7 mouse cellular contexts compared by ENCODE assay signal in genomic region chr17:31965623-31966022, GRCm38 (mm10).
DNase-seq lines count a peak whose midpoint lies in the region; ATAC-seq and TF ChIP-seq lines count a peak whose summit lies in the region.

No protein-coding gene starts in this region.

- no peaks in the 10 kb centered on the region for H3K27me3 ChIP-seq in Patski
- no peaks in the 10 kb centered on the region for H3K27me3 ChIP-seq in embryonic facial prominence, embryonic 12.5 days
- H3K27me3 ChIP-seq in lung, embryonic 16.5 days (ENCODE audit: control insufficient read depth, insufficient read depth, low read depth, low read length) = no peaks in the 10 kb centered on the region

- H3K4me2 ChIP-seq in embryonic facial prominence, embryonic 12.5 days (replicated peaks) = no peak overlapping the region
- H3K4me2 ChIP-seq in lung, embryonic 16.5 days (ENCODE audit: low read depth, low read length) = no peak overlapping the region

- WGBS in embryonic facial prominence, embryonic 12.5 days = 11% methylated on average over 2 of the region's 2 CpGs
- 24% methylated on average over 2 of the region's 2 CpGs for WGBS in lung, embryonic 16.5 days

- H3K4me3 ChIP-seq in embryonic facial prominence, embryonic 12.5 days = no peak overlapping the region
- no peak overlapping the region for H3K4me3 ChIP-seq in lung, embryonic 16.5 days (ENCODE audit: low read length)

- peak; percentile 66 for ATAC-seq in Patski
- peak; percentile 64; the same call in 1 of the 2 replicates for ATAC-seq in embryonic facial prominence, embryonic 12.5 days (ENCODE audit: insufficient number of reproducible peaks, insufficient read depth, low FRiP score, low TSS enrichment)
- peak; percentile 36; the same call in 1 of the 2 replicates for ATAC-seq in lung, embryonic 16.5 days (ENCODE audit: low read depth)

- peak; percentile 85 for DNase-seq in Patski (ENCODE audit: low read depth, low spot score)
- peak; percentile 95 for DNase-seq in kidney, adult 9 months
- no peak for DNase-seq in neural tube, embryonic 10.5 days (ENCODE audit: extremely low spot score, low spot score)
- DNase-seq in layer of hippocampus, adult 9-10 months (ENCODE audit: low spot score) = no peak
- no peak for DNase-seq in cerebellum, adult 8-10 months

- POLR2A ChIA-PET in Patski (lab: Charles Lee) = interaction anchor here (0.7 to 3.3 kb wide), 3 partner anchors 16 to 26 kb away, joined by 3 to 15 read pairs (median 3); no protein-coding TSS in a partner anchor

- in situ Hi-C loops in Patski (cut with MboI; ENCODE audit: low pct_unique_long_range_greater_than_20kb) = no loop called here

- CTCF ChIA-PET in Patski (lab: Charles Lee) = interaction anchor here (1.3 to 8.2 kb wide), 4 partner anchors 16 to 57 kb away, joined by 3 to 51 read pairs (median 4); no protein-coding TSS in a partner anchor

- peak overlapping the region; percentile 65 for H3K27ac ChIP-seq in embryonic facial prominence, embryonic 12.5 days
- H3K27ac ChIP-seq in lung, embryonic 16.5 days (ENCODE audit: low read length) = no peak overlapping the region

- TF ChIP-seq CTCF in Patski (IDR thresholded peaks at IDR 0.05) = no peak

- no peaks in the 10 kb centered on the region for H3K36me3 ChIP-seq in embryonic facial prominence, embryonic 12.5 days
- H3K36me3 ChIP-seq in lung, embryonic 16.5 days (ENCODE audit: control insufficient read depth, insufficient read depth, low read length) = no peaks in the 10 kb centered on the region

- no peak overlapping the region for H3K9ac ChIP-seq in embryonic facial prominence, embryonic 12.5 days
- no peak overlapping the region for H3K9ac ChIP-seq in lung, embryonic 16.5 days (ENCODE audit: low read length)

- peaks cover 13% of the 10 kb centered on the region; the same call in 1 of the 2 replicates for H3K4me1 ChIP-seq in embryonic facial prominence, embryonic 12.5 days
- 0 out of 2 replicates have a peak, but pooled peaks cover 3% of the 10 kb centered on the region for H3K4me1 ChIP-seq in lung, embryonic 16.5 days (replicated peaks; ENCODE audit: control insufficient read depth, insufficient read depth, low read length)

- H3K9me3 ChIP-seq in embryonic facial prominence, embryonic 12.5 days = no peaks in the 10 kb centered on the region
- no peaks in the 10 kb centered on the region for H3K9me3 ChIP-seq in lung, embryonic 16.5 days (ENCODE audit: control insufficient read depth, low read length)

Comparison
In these comparisons a context has a peak if more than half of its experiments do, and no peak if none do; other contexts are left out.
1. DNase-seq: peak in Patski (single experiment) and kidney, adult 9 months (single experiment); none in neural tube, embryonic 10.5 days (single experiment), layer of hippocampus, adult 9-10 months (single experiment) and cerebellum, adult 8-10 months (single experiment).
2. Peak in every context shown above with its lines, with median percentiles within 50 percentile points of each other: ATAC-seq.